Mouse (Mus musculus) neural tube, embryonic 12.5 days (tissue): ENCODE measurements around the gene Il31ra. TPM values are rescaled to one million over a fixed set of nuclear protein-coding genes. Genes with fewer than 3 reads are reported as not detected.

Experiments used
- ATAC-seq: fragments of 200-750 bp; cut with Nextera tagmentation; 2 replicates; pipeline ENCODE4 v1.8.0; 2017; ENCODE audit warnings: low read depth, mild to moderate bottlenecking, moderate TSS enrichment, moderate library complexity; ENCODE audit not compliant: low FRiP score
- H3K27ac ChIP-seq: fragments of 300-500 bp; sonication (generic); 2 replicates; pipeline ENCODE4 v1.5.1; 2016
- H3K27me3 ChIP-seq: fragments of 300-500 bp; sonication (generic); replicated peaks from 2 replicates; pipeline ENCODE4 v1.6.1; 2016; ENCODE audit warnings: mild to moderate bottlenecking
- H3K36me3 ChIP-seq: fragments of 300-500 bp; sonication (generic); 2 replicates; pipeline ENCODE4 v1.6.1; 2016; ENCODE audit warnings: mild to moderate bottlenecking
- H3K4me1 ChIP-seq: fragments of 300-500 bp; sonication (generic); 2 replicates; pipeline ENCODE4 v1.6.1; 2016
- H3K4me2 ChIP-seq: fragments of 300-500 bp; sonication (generic); replicated peaks from 2 replicates; pipeline ENCODE4 v1.6.1; 2016; ENCODE audit warnings: mild to moderate bottlenecking
- H3K4me3 ChIP-seq: fragments of 300-500 bp; sonication (generic); 2 replicates; pipeline ENCODE4 v1.5.1; 2016
- H3K9ac ChIP-seq: fragments of 300-500 bp; sonication (generic); 2 replicates; pipeline ENCODE4 v1.6.1; 2016; ENCODE audit warnings: mild to moderate bottlenecking
- H3K9me3 ChIP-seq: fragments of 300-500 bp; sonication (generic); 2 replicates; pipeline ENCODE4 v1.6.1; 2016; ENCODE audit warnings: mild to moderate bottlenecking
- WGBS: fragments of 180-500 bp; shearing (Covaris S2); methylation state at CpG from one replicate; pipeline ENCODE4 v1.1.7; 2016; 5-methylcytosine and 5-hydroxymethylcytosine counted together
- polyA plus RNA-seq: library from polyadenylated mRNA; unstranded; fragments of >200 nt; fragmentation: Nextera tagmentation; extraction: Ambion mirVana; gene quantifications from 2 replicates; pipeline ENCODE4 v1.2.1, GENCODE M21; 2016

The Il31ra gene
- polyA plus RNA-seq, 1 experiment from 2014 or later: 0.16 TPM

- 86% methylated on average over 19 of the region's 19 CpGs for WGBS
- no peak for ATAC-seq
Measured at GRCm38 (mm10) chr13:112472401-112473023, 121.6 kb downstream of the Il31ra start.

GRCm38 (mm10) chr13:112471201-112471600 is 123.0 kb downstream of the Il31ra start:
- no peaks in the 10 kb centered on the region for H3K27me3 ChIP-seq
- no peak overlapping the region for H3K4me3 ChIP-seq
- no peaks in the 10 kb centered on the region for H3K4me1 ChIP-seq
- no peak overlapping the region for H3K4me2 ChIP-seq
- whole genome bisulfite sequencing: 90% methylated on average over 9 of the region's 9 CpGs
- no peak overlapping the region for H3K27ac ChIP-seq
- peaks cover 10% of the 10 kb centered on the region for H3K36me3 ChIP-seq
- no peaks in the 10 kb centered on the region for H3K9me3 ChIP-seq
- no peak overlapping the region for H3K9ac ChIP-seq
- ATAC-seq: no peak

More at GRCm38 (mm10) chr13:112472401-112473023, 121.6 kb downstream of the Il31ra start:
- H3K4me1 ChIP-seq: no peaks in the 10 kb centered on the region
- H3K9ac ChIP-seq: no peak overlapping the region
- H3K27ac ChIP-seq: no peak overlapping the region
- no peaks in the 10 kb centered on the region for H3K9me3 ChIP-seq
- H3K4me2 ChIP-seq: no peak overlapping the region
- no peaks in the 10 kb centered on the region for H3K27me3 ChIP-seq
- H3K36me3 ChIP-seq: peaks cover 12% of the 10 kb centered on the region
- H3K4me3 ChIP-seq: no peak overlapping the region

Other genes with a start within 250 kb of the Il31ra start
- 33.6 and 36.4 TPM in 2 replicates for gene Il6st, start 130.3 kb downstream of the Il31ra start, polyA plus RNA-seq
- gene Ddx4, start 58.1 kb upstream of the Il31ra start, polyA plus RNA-seq: 0.59 and 0.70 TPM in 2 replicates
- gene Slc38a9, start 66.4 kb upstream of the Il31ra start, polyA plus RNA-seq: 23.8 and 24.7 TPM in 2 replicates
- 27.4 and 29.6 TPM in 2 replicates for gene Plpp1, start 206.4 kb upstream of the Il31ra start, polyA plus RNA-seq